In genomic region chr7:25112178-25112955, GRCm38 (mm10) we compare ENCODE assay signal across 13 mouse cellular contexts. TPM values are rescaled to one million over a fixed set of nuclear protein-coding genes. Genes with fewer than 3 reads are reported as not detected.
DNase-seq lines count a peak whose midpoint lies in the region; ATAC-seq lines count a peak whose summit lies in the region.
"Had no signal": no experiment of that assay in that cellular context is flagged by ENCODE, and none has a peak within 500 bp of the region (broad histone marks: within the 10 kb centered on the region; RNA-seq: fewer than 3 reads in every experiment).

No protein-coding gene starts in this region.

- H3K4me3 ChIP-seq in hindbrain, embryonic 15.5 days, result no peak overlapping the region
- H3K4me3 ChIP-seq in hindbrain, embryonic 10.5 days, result no peak overlapping the region

- no peak overlapping the region for H3K9ac ChIP-seq in hindbrain, embryonic 15.5 days
- H3K9ac ChIP-seq: lung, embryonic 14.5 days had no signal

- 80% methylated on average over 17 of the region's 17 CpGs for WGBS in hindbrain, embryonic 15.5 days
- 91% methylated on average over 17 of the region's 17 CpGs for WGBS in hindbrain, embryonic 10.5 days

- H3K4me2 ChIP-seq in hindbrain, embryonic 15.5 days, result no peak overlapping the region
- H3K4me2 ChIP-seq: lung, embryonic 14.5 days had no signal

- no peaks in the 10 kb centered on the region for H3K27me3 ChIP-seq in hindbrain, embryonic 15.5 days
- peaks cover 18% of the 10 kb centered on the region for H3K27me3 ChIP-seq in hindbrain, embryonic 10.5 days (ENCODE audit: insufficient read depth, poor library complexity, severe bottlenecking)
- no peaks in the 10 kb centered on the region for H3K27me3 ChIP-seq in splenic B cell, adult 2 months (ENCODE audit: control insufficient read depth, insufficient read depth, low read length, poor library complexity, severe bottlenecking)

- H3K4me1 ChIP-seq in hindbrain, embryonic 15.5 days (replicated peaks), result no peaks in the 10 kb centered on the region
- peaks cover 8% of the 10 kb centered on the region; the same call in 1 of the 2 replicates for H3K4me1 ChIP-seq in hindbrain, embryonic 10.5 days (replicated peaks)

- H3K27ac ChIP-seq in hindbrain, embryonic 15.5 days (replicated peaks), result no peak overlapping the region
- H3K27ac ChIP-seq in hindbrain, embryonic 10.5 days, result no peak overlapping the region

- no peak for DNase-seq in hindbrain, embryonic 10.5 days (ENCODE audit: low spot score)
- peak; percentile 68 to 73 for DNase-seq in spleen, postnatal 36 days (ENCODE audit: low spot score in 2 of 2)
- DNase-seq in spleen, postnatal 10 days (ENCODE audit: low spot score in 2 of 2), result no peak
- peak; percentile 81 to 85 for DNase-seq in cerebellum, postnatal 10 days
- peak; percentile 67 for DNase-seq in splenic B cell, adult 2 months (ENCODE audit: low read depth, low spot score)
- DNase-seq in adrenal gland, adult 2 months, result no peak
- DNase-seq in adrenal gland, postnatal 36 days, result no peak
- DNase-seq: heart, postnatal 36 days; kidney, adult 11 months; lung, embryonic 14.5 days; thymus, postnatal 14 days had no signal

- peak; percentile 48; the same call in 1 of the 2 replicates for ATAC-seq in hindbrain, embryonic 15.5 days (ENCODE audit: low FRiP score, low read depth)

- no peaks in the 10 kb centered on the region for H3K9me3 ChIP-seq in hindbrain, embryonic 15.5 days
- no peaks in the 10 kb centered on the region for H3K9me3 ChIP-seq in hindbrain, embryonic 10.5 days
- H3K9me3 ChIP-seq: G1E had no signal

- H3K36me3 ChIP-seq in hindbrain, embryonic 15.5 days, result peaks cover 7% of the 10 kb centered on the region
- peaks cover 25% of the 10 kb centered on the region for H3K36me3 ChIP-seq in hindbrain, embryonic 10.5 days
- peaks cover 24% of the 10 kb centered on the region for H3K36me3 ChIP-seq in splenic B cell, adult 2 months (ENCODE audit: control insufficient read depth, insufficient read depth, low read length, poor library complexity, severe bottlenecking)
- H3K36me3 ChIP-seq: G1E had no signal

RNA-seq across cellular contexts. Expression of gene Zfp574, which starts 40.0 kb away (rescaled TPM):
- polyA plus RNA-seq in hindbrain, embryonic 15.5 days (2015; fragmentation: Nextera tagmentation; extraction: Ambion mirVana), result 33.9 and 37.7 TPM in 2 replicates
- 44.4 and 45.9 TPM in 2 replicates for polyA plus RNA-seq in hindbrain, embryonic 10.5 days (2016; fragmentation: Nextera tagmentation; extraction: Ambion mirVana)
- 10 to 100 TPM; 21.3 to 21.9 TPM for total RNA-seq in adrenal gland, adult 2 months (2021)
- 60.8 and 61.2 TPM in 2 replicates for polyA plus RNA-seq in adrenal gland, adult 2 months (2012; rRNA removed)
- 10 to 100 TPM; 20.6 to 20.9 TPM for total RNA-seq in adrenal gland, postnatal 36 days (2021)

RNA-seq across cellular contexts. Expression of gene Grik5, which starts 40.2 kb away (rescaled TPM):
- polyA plus RNA-seq in hindbrain, embryonic 15.5 days (2015; fragmentation: Nextera tagmentation; extraction: Ambion mirVana), result 18.3 and 18.5 TPM in 2 replicates
- polyA plus RNA-seq in hindbrain, embryonic 10.5 days (2016; fragmentation: Nextera tagmentation; extraction: Ambion mirVana), result 5.5 and 7.9 TPM in 2 replicates
- 10 to 100 TPM; 14.5 to 18.5 TPM for total RNA-seq in adrenal gland, adult 2 months (2021)
- 54.9 and 71.3 TPM in 2 replicates for polyA plus RNA-seq in adrenal gland, adult 2 months (2012; rRNA removed)
- total RNA-seq in adrenal gland, postnatal 36 days (2021), result 10 to 100 TPM; 13.4 to 16.9 TPM

Comparison
In these comparisons a context has a peak if more than half of its experiments do, and no peak if none do; other contexts are left out.
1. DNase-seq: peak in spleen, postnatal 36 days (2 of 2), cerebellum, postnatal 10 days (2 of 2) and splenic B cell, adult 2 months (single experiment); none in hindbrain, embryonic 10.5 days (single experiment), spleen, postnatal 10 days (0 of 2), adrenal gland, adult 2 months (single experiment) and adrenal gland, postnatal 36 days (0 of 2).